Mouse (Mus musculus) liver, embryonic 13.5 days (tissue): ENCODE measurements around the gene 4430402I18Rik. TPM values are rescaled to one million over a fixed set of nuclear protein-coding genes. Genes with fewer than 3 reads are reported as not detected.

ENCODE experiments used
- ATAC-seq: fragments of 200-750 bp; cut with Nextera tagmentation; 2 replicates; pipeline ENCODE4 v1.8.0; 2017; ENCODE audit warnings: low read depth, mild to moderate bottlenecking, moderate number of reproducible peaks, moderate library complexity
- DNase-seq: peaks from one replicate; pipeline ENCODE4 v3.0.0; 2022
- H3K27ac ChIP-seq: fragments of 300-500 bp; sonication (generic); 2 replicates; pipeline ENCODE4 v1.5.1; 2015; ENCODE audit warnings: moderate library complexity, mild to moderate bottlenecking, inconsistent platforms
- H3K27me3 ChIP-seq: fragments of 300-500 bp; sonication (generic); 2 replicates; pipeline ENCODE4 v1.6.1; 2015; ENCODE audit warnings: mild to moderate bottlenecking, inconsistent platforms
- H3K36me3 ChIP-seq: fragments of 300-500 bp; sonication (generic); 2 replicates; pipeline ENCODE4 v1.6.1; 2015; ENCODE audit warnings: mild to moderate bottlenecking, inconsistent platforms
- H3K4me1 ChIP-seq: fragments of 300-500 bp; sonication (generic); replicated peaks from 2 replicates; pipeline ENCODE4 v1.6.1; 2015; ENCODE audit warnings: inconsistent platforms
- H3K4me2 ChIP-seq: fragments of 300-500 bp; sonication (generic); 2 replicates; pipeline ENCODE4 v1.6.1; 2015; ENCODE audit warnings: inconsistent platforms, mild to moderate bottlenecking, moderate library complexity
- H3K4me3 ChIP-seq: fragments of 300-500 bp; sonication (generic); replicated peaks from 2 replicates; pipeline ENCODE4 v1.5.1; 2015; ENCODE audit warnings: mild to moderate bottlenecking, inconsistent platforms
- H3K9ac ChIP-seq: fragments of 300-500 bp; sonication (generic); 2 replicates; pipeline ENCODE4 v1.6.1; 2015; ENCODE audit warnings: mild to moderate bottlenecking, inconsistent platforms
- H3K9me3 ChIP-seq: fragments of 300-500 bp; sonication (generic); replicated peaks from 2 replicates; pipeline ENCODE4 v1.6.1; 2016; ENCODE audit warnings: inconsistent platforms
- WGBS: fragments of 180-500 bp; shearing (Covaris S2); methylation state at CpG from one replicate; pipeline ENCODE4 v1.1.7; 2015; ENCODE audit not compliant: insufficient replicate concordance; 5-methylcytosine and 5-hydroxymethylcytosine counted together
- polyA plus RNA-seq: library from polyadenylated mRNA; unstranded; fragments of >200 nt; fragmentation: Nextera tagmentation; extraction: Ambion mirVana; gene quantifications from 2 replicates; pipeline ENCODE4 v1.2.1, GENCODE M21; 2015

The 4430402I18Rik gene
- polyA plus RNA-seq, 1 experiment from 2014 or later = 1.1 TPM

GRCm38 (mm10) chr19:28926366-28926765 is 41.2 kb downstream of the 4430402I18Rik start:
- H3K9ac ChIP-seq = no peak overlapping the region
- no peaks in the 10 kb centered on the region for H3K27me3 ChIP-seq
- 0 out of 2 replicates have a peak, but pooled peaks cover 2% of the 10 kb centered on the region for H3K4me1 ChIP-seq
- no peak for DNase-seq
- no peak overlapping the region for H3K4me3 ChIP-seq
- no peak overlapping the region for H3K4me2 ChIP-seq
- H3K27ac ChIP-seq = no peak overlapping the region
- WGBS = 72% methylated on average over 5 of the region's 5 CpGs
- no peaks in the 10 kb centered on the region for H3K9me3 ChIP-seq
- ATAC-seq = no peak
- no peaks in the 10 kb centered on the region for H3K36me3 ChIP-seq

GRCm38 (mm10) chr19:28917839-28918238 is 49.8 kb downstream of the 4430402I18Rik start:
- Histone ChIP-seq H3K36me3 (no peaks in the 10 kb centered on the region), H3K4me3 (no peak overlapping the region), H3K9ac (no peak overlapping the region), H3K27me3 (no peaks in the 10 kb centered on the region), H3K9me3 (no peaks in the 10 kb centered on the region), H3K27ac (no peak overlapping the region), H3K4me1 (no peaks in the 10 kb centered on the region), H3K4me2 (no peak overlapping the region)
- DNase-seq (no peak), ATAC-seq (no peak)
- WGBS = 45% methylated on average over 5 of the region's 5 CpGs

- Histone ChIP-seq H3K4me1 (no peaks in the 10 kb centered on the region), H3K9ac (no peak overlapping the region), H3K4me2 (no peak overlapping the region), H3K27ac (no peak overlapping the region), H3K27me3 (no peaks in the 10 kb centered on the region), H3K9me3 (no peaks in the 10 kb centered on the region), H3K4me3 (no peak overlapping the region), H3K36me3 (no peaks in the 10 kb centered on the region)
- DNase-seq = no peak
- no peak for ATAC-seq
- 51% methylated on average over 4 of the region's 4 CpGs for WGBS
Measured at GRCm38 (mm10) chr19:28916492-28916891, 51.1 kb downstream of the 4430402I18Rik start.

DNA sequence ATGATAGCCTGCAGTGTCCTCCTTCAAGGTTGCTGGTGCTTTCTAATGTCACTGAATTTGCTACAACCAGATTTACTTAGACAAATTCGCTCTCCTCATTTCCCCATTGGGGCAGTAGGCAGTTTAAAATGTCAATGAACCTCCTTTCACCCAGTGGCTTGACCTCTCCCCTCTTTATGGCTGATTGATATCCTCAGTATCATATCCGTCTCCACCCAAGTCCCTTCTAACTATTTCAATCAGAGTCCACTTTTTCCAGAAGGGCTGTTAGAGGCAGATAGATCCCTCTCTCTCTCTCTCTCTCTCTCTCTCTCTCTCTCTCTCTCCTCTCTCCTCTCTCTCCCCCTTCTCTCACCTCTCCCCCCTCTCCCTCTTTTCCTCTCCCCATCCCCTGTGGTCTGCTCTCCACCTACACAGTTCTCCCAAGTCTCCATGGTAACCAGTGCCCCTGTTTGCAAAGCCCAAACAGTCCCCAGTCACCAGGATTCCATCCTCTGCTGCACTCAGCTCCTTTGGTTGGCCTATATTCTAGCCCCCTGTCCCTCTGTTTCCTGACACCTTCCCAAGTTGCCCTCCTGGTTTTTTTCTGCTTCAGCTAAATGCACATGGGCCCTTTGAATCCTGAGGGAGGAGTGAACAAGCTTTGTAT is 51.9 kb downstream of the 4430402I18Rik start:
- WGBS = 51% methylated on average over 2 of the region's 2 CpGs
- 0 out of 2 replicates have a peak, but pooled peaks have one; percentile 23 for ATAC-seq
- no peaks in the 10 kb centered on the region for H3K4me1 ChIP-seq
- H3K9me3 ChIP-seq = no peaks in the 10 kb centered on the region
- no peak overlapping the region for H3K27ac ChIP-seq
- no peak overlapping the region for H3K9ac ChIP-seq
- H3K4me2 ChIP-seq = no peak overlapping the region
- no peaks in the 10 kb centered on the region for H3K27me3 ChIP-seq
- no peak overlapping the region for H3K4me3 ChIP-seq
- DNase-seq = no peak
- H3K36me3 ChIP-seq = no peaks in the 10 kb centered on the region

DNA sequence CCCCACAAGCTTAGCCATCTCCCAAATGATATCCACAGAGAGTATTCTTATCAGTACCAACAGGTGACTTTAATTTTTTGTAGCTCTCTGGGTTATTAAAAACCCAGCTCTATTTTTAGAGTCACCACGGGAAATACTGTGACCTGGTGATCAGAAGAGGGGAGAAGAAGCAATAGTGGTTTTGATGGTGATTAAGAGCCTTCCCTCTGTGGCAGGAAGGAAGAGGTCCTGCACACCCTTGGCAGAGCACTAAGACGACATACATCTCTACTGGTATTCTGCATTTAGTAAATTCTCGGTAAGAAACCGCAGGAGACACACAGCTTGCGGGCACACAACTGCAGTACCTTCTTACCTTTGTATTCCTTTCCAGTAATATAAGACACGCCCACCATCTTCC is 53.0 kb downstream of the 4430402I18Rik start:
- no peaks in the 10 kb centered on the region for H3K4me1 ChIP-seq
- no peak for DNase-seq
- no peak overlapping the region for H3K27ac ChIP-seq
- H3K36me3 ChIP-seq = no peaks in the 10 kb centered on the region
- H3K4me2 ChIP-seq = no peak overlapping the region
- 18% methylated on average over 6 of the region's 6 CpGs for WGBS
- no peaks in the 10 kb centered on the region for H3K9me3 ChIP-seq
- ATAC-seq = no peak
- no peak overlapping the region for H3K9ac ChIP-seq
- no peaks in the 10 kb centered on the region for H3K27me3 ChIP-seq
- no peak overlapping the region for H3K4me3 ChIP-seq

DNA sequence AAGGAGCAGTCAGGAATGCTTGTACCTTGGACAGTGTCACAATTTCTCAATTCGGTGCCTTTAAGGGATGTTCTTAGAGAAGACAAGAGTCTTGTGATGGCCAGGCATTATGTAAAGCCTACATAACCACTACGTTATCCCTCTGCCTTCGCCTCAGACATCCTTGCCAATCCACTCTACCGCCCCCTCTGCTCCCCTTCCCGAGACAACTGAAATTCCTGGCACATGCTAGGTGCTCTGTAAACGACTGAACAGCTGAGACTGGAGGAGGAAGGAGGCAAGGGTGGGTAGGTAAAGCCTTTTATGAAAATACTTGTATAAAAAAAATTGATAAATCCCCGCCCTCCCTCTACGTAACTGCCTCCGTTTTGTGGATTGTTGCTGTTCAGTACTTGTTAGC is 58.9 kb downstream of the 4430402I18Rik start:
- no peaks in the 10 kb centered on the region for H3K4me1 ChIP-seq
- no peak overlapping the region for H3K4me2 ChIP-seq
- H3K27me3 ChIP-seq = no peaks in the 10 kb centered on the region
- H3K4me3 ChIP-seq = no peak overlapping the region
- H3K9ac ChIP-seq = no peak overlapping the region
- DNase-seq (no peak), ATAC-seq (no peak)
- no peaks in the 10 kb centered on the region for H3K9me3 ChIP-seq
- no peak overlapping the region for H3K27ac ChIP-seq
- H3K36me3 ChIP-seq = no peaks in the 10 kb centered on the region
- WGBS = 61% methylated on average over 9 of the region's 9 CpGs

DNA sequence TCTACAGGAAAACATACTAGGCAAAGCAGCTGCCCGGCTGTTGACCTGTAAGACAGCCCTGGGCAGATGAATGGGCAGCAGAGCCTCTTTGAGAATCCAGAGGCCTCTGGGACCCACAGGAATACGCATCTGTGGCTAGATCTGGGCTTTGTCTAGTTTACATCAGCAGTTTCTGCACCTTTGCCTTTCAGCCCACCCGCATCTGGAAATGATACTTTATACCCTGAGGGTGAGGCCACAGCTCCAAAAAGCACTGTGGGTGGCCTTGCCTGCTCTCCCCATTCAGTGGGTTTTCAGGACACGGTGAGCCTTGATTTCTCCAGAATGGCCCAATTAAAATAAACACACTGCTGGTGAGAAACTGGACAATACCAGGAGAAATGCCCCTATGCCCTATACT is 59.4 kb downstream of the 4430402I18Rik start:
- H3K4me3 ChIP-seq = no peak overlapping the region
- DNase-seq = no peak

DNA sequence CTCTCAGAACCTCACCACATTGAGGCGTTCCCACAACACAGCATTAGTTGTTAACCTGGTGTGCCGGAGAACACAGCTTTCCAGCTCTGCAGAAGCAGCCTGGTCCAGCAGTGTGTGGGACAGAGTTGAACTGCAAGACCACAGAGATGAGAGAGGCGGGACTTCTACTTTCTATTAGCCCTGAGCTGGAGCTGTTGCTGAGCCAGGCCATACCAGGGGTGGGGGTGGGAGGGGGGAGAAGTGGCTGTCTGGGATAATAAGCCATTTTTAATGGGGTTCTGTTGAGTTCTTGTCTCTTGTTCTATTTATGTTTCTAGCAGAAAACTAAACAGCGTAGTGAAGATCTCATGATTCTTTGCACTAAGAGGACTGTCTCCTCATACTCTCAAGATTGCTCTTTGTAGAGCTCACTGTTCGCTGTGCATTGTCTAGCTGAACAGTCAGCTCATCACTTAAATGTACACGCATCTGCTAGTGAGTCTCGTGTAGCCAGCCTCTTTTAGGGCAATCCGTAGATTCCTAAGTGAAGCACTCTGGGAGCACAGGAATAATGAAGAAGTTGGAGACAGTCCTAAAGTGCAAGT is 64.0 kb downstream of the 4430402I18Rik start:
- no peaks in the 10 kb centered on the region for H3K9me3 ChIP-seq
- H3K27me3 ChIP-seq = no peaks in the 10 kb centered on the region
- no peak overlapping the region for H3K9ac ChIP-seq
- 69% methylated on average over 8 of the region's 8 CpGs for WGBS
- no peaks in the 10 kb centered on the region for H3K36me3 ChIP-seq
- no peak overlapping the region for H3K27ac ChIP-seq
- H3K4me1 ChIP-seq = no peaks in the 10 kb centered on the region
- no peak overlapping the region for H3K4me2 ChIP-seq
- no peak for ATAC-seq
- no peak overlapping the region for H3K4me3 ChIP-seq
- no peak for DNase-seq

More for the DNA sequence above, 59.4 kb downstream of the 4430402I18Rik start:
- WGBS = 65% methylated on average over 4 of the region's 4 CpGs
- Histone ChIP-seq H3K4me1 (no peaks in the 10 kb centered on the region), H3K27me3 (no peaks in the 10 kb centered on the region), H3K4me2 (no peak overlapping the region), H3K9ac (no peak overlapping the region), H3K9me3 (no peaks in the 10 kb centered on the region), H3K36me3 (no peaks in the 10 kb centered on the region), H3K27ac (no peak overlapping the region)
- no peak for ATAC-seq

DNA sequence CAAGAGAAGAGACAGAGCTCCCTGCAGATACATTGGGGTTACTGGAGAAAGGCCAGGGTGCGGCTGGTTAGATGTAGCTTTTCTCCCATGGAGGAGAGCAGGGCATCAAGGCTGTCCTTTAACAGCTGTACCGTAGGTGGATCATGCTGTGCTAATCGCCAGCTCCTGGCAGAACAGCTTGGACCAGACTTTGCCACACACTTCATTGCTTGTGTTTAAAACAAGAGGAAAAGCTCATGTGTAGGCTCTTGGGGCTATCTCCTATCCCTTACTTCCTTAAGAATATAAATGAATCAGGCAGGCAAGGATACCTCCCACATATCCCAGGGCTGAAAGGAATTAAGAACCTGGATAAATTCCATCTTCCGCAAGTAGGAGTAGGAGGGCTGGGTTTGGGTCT is 64.8 kb downstream of the 4430402I18Rik start:
- H3K27me3 ChIP-seq = no peaks in the 10 kb centered on the region
- no peak overlapping the region for H3K4me2 ChIP-seq
- H3K4me3 ChIP-seq = no peak overlapping the region
- no peaks in the 10 kb centered on the region for H3K9me3 ChIP-seq
- H3K36me3 ChIP-seq = no peaks in the 10 kb centered on the region
- 73% methylated on average over 4 of the region's 4 CpGs for WGBS
- H3K4me1 ChIP-seq = no peaks in the 10 kb centered on the region
- H3K27ac ChIP-seq = no peak overlapping the region
- no peak overlapping the region for H3K9ac ChIP-seq
- ATAC-seq (no peak), DNase-seq (no peak)

DNA sequence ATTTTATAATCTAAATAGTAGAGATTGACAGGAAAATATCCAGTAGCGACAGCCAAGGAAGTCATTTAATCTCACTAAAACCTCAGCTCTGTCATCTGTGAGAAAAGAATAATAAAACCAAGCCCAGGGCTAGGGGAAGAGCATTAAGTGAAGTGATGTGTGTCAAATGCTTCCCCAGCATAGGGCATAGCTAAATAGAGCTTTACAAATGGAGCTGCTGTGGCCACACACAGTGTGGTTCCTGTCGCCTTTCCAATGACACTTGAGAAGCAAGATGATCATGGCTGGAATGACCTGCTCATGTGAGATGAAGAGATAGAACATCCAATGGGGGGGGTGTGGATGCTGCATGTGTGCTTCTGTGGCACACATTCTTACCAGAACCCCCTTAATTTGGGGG is 65.5 kb downstream of the 4430402I18Rik start:
- Histone ChIP-seq H3K27ac (no peak overlapping the region), H3K4me3 (no peak overlapping the region), H3K27me3 (no peaks in the 10 kb centered on the region), H3K4me2 (no peak overlapping the region), H3K9ac (no peak overlapping the region), H3K9me3 (no peaks in the 10 kb centered on the region), H3K4me1 (no peaks in the 10 kb centered on the region), H3K36me3 (no peaks in the 10 kb centered on the region)
- no peak for DNase-seq
- no peak for ATAC-seq
- 64% methylated on average over 2 of the region's 2 CpGs for WGBS

GRCm38 (mm10) chr19:28900771-28901170 is 66.8 kb downstream of the 4430402I18Rik start:
- Histone ChIP-seq H3K9ac (no peak overlapping the region), H3K36me3 (no peaks in the 10 kb centered on the region), H3K27ac (no peak overlapping the region), H3K4me1 (no peaks in the 10 kb centered on the region), H3K9me3 (no peaks in the 10 kb centered on the region), H3K27me3 (no peaks in the 10 kb centered on the region), H3K4me3 (no peak overlapping the region), H3K4me2 (no peak overlapping the region)
- ATAC-seq = no peak
- DNase-seq = no peak
- 64% methylated on average over 2 of the region's 2 CpGs for WGBS

- Histone ChIP-seq H3K4me2 (no peak overlapping the region), H3K9ac (no peak overlapping the region), H3K27ac (no peak overlapping the region), H3K4me1 (no peaks in the 10 kb centered on the region), H3K4me3 (no peak overlapping the region), H3K36me3 (no peaks in the 10 kb centered on the region), H3K9me3 (no peaks in the 10 kb centered on the region), H3K27me3 (no peaks in the 10 kb centered on the region)
- WGBS = 65% methylated on average over 9 of the region's 9 CpGs
- DNase-seq (no peak), ATAC-seq (no peak)
Measured at GRCm38 (mm10) chr19:28897497-28897896, 70.1 kb downstream of the 4430402I18Rik start.
